Mouse (Mus musculus) erythroblast, embryonic 14.5 days (primary cell): ENCODE measurements around the gene Iqcm.

Experiments
- GATA1 ChIP-seq: IDR thresholded peaks from 2 replicates; pipeline ENCODE4 v1.6.1; 2012; ENCODE audit warnings: low read length, inconsistent platforms, mixed read lengths
- TAL1 ChIP-seq: IDR thresholded peaks from 3 replicates; pipeline ENCODE4 v1.6.1; 2012; ENCODE audit warnings: low read length, inconsistent platforms, mixed read lengths

- TF ChIP-seq GATA1 (no peak), TAL1 (no peak)
Observed at GRCm38 (mm10) chr8:75949166-75949565, 500.7 kb downstream of the Iqcm start.
